Mouse (Mus musculus) gastrocnemius, postnatal 14 days (tissue): ENCODE measurements at regions not wholly inside any gene's neighbourhood (a gene's known extent, or its start where the extent isn't known, plus 50 kb on each side); places are given as distances from the start of the nearest gene placed in this dataset.
A peak's percentile ranks its signal among the peaks of the same experiment; 100 is the strongest.

Source experiments
- DNase-seq: peaks from one replicate; pipeline ENCODE4 v3.0.0; 2021; ENCODE audit warnings: mixed read lengths
- intact Hi-C: fragments of 180-260 bp; cut with DNase I; formaldehyde crosslinking; loops from one replicate; pipeline ENCODE4 v1.15.1; 2025; ENCODE audit warnings: low total_unique reads

- DNase-seq, result no peak
- intact Hi-C loops, result no loop called here
These were observed 156.7 kb upstream of the Dppa4 start for GRCm38 (mm10) chr16:48126797-48127196.

- intact Hi-C loops, result no loop called here
- no peak for DNase-seq
These were observed 156.2 kb upstream of the Dppa4 start for GRCm38 (mm10) chr16:48127338-48127737.

- DNase-seq, result no peak
- intact Hi-C loops, result no loop called here
These were observed 128.2 kb upstream of the Dppa4 start for GRCm38 (mm10) chr16:48155355-48155754.

GRCm38 (mm10) chr16:48190399-48190798 lies 93.1 kb upstream of the Dppa4 start:
- DNase-seq, result peak; percentile 2
- intact Hi-C loops, result no loop called here

GRCm38 (mm10) chr16:48192197-48192596 lies 91.3 kb upstream of the Dppa4 start:
- intact Hi-C loops, result no loop called here
- DNase-seq, result no peak

GRCm38 (mm10) chr16:48214976-48215375 lies 68.6 kb upstream of the Dppa4 start:
- intact Hi-C loops, result no loop called here
- DNase-seq, result no peak
